Mouse (Mus musculus) cerebellum, adult 2 months (tissue): ENCODE data around the gene Slc16a14.

Source experiments
- CTCF ChIP-seq: fragments of 200-500 bp; IDR thresholded peaks from 2 replicates; pipeline ENCODE4 v1.5.1; 2011; ENCODE audit warnings: low read depth, mild to moderate bottlenecking, control low read depth, low read length, moderate library complexity, borderline replicate concordance; ENCODE audit not compliant: insufficient read depth
- POLR2A ChIP-seq: fragments of 200-500 bp; IDR thresholded peaks from 2 replicates; pipeline ENCODE4 v1.6.1; 2011; ENCODE audit warnings: low read length, control low read depth, borderline replicate concordance; ENCODE audit not compliant: insufficient read depth

DNA sequence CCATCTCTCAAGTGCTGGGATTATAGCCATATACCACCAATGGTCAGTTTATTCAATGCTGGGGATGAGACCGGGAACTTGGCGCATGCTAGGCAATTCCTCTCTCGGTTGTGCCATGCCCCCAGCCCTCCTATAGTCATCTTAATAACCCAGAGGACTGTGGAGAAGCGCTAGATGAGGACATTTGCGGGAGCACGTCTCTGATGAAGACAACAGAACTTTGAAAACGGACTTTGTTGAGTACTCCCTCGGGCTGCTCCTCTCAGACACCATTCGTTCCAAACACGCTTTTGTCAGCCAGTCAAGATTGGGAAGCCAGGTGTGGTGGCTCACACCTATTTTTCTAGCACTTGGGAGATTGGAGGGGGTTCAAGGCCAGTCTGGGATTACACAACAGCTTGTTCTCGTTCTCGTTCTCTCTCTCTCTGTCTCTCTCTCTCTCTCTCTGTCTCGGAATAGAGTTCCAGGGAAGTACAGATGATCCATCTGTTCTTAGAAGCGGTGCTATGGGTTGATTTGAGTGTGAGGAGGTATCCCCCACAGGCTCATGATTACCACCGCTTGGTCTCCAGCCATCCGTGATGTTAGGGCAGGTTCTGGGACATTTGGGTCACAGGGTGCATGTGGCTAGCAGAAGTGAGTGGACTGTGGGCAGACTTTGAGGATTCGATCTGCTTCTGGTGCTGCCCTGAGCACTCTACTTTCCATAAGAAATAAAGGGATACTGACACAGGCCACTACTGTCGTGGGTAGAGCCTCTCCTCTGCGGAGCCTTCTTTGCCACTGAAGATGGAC is 2.0 kb upstream of the Slc16a14 start:
- TF ChIP-seq POLR2A (no peak), CTCF (no peak)
